Comparison of ENCODE assay signal across 11 mouse cellular contexts in the genomic region with DNA sequence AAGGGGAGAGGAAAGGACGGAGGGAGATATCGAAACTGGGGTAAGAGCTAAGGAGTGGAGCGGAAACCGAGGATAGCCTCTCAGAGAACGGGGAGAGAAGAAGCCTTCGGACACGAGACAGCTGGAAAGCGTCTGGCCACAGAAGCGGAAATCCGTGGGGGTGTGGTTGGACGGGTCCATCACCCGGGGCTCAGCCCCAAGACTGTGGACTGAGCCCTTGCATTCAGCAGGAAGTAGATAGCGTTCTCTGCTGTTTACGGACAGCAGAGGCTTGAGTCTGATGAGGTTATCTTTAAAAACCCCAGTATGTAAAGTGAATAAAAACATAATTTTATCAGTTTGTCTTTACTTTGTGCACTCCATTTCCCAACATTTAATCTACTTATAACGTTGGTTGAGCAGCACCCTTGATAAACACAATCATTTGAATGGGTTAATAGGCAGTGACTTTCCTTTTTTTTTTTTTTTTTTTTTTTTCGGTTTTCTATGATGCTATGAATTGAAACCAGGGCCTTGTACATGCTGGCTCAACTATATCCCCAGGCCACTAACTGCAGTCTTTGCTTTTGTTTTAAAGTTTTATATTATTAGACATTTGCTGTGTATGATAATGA. TPM values are rescaled to one million over a fixed set of nuclear protein-coding genes. Genes with fewer than 3 reads are reported as not detected.
A peak's percentile ranks its signal among the peaks of the same experiment; 100 is the strongest.
DNase-seq lines count a peak whose midpoint lies in the region; ATAC-seq lines count a peak whose summit lies in the region.
"Had no signal": no experiment of that assay in that cellular context is flagged by ENCODE, and none has a peak within 500 bp of the region (broad histone marks: within the 10 kb centered on the region; RNA-seq: fewer than 3 reads in every experiment).

No protein-coding gene starts in this region.

- peak overlapping the region; percentile 44 for H3K4me2 ChIP-seq in heart, embryonic 13.5 days
- H3K4me2 ChIP-seq in liver, embryonic 12.5 days = peak overlapping the region; percentile 63
- H3K4me2 ChIP-seq: hindbrain, embryonic 15.5 days had no signal

- no peak for ATAC-seq in heart, embryonic 13.5 days (ENCODE audit: extremely low read depth, insufficient number of reproducible peaks, low FRiP score, low TSS enrichment)
- peak; percentile 74 for ATAC-seq in liver, embryonic 12.5 days
- peak; percentile 59 for ATAC-seq in megakaryocyte-erythroid progenitor cell, adult 5-6 weeks (replicated peaks; ENCODE audit: low FRiP score, low TSS enrichment, poor library complexity, severe bottlenecking)
- ATAC-seq in erythroid progenitor cell, adult 5-6 weeks (replicated peaks; ENCODE audit: low FRiP score, poor library complexity, severe bottlenecking) = no peak

- no peaks in the 10 kb centered on the region for H3K4me1 ChIP-seq in heart, embryonic 13.5 days
- peaks cover 11% of the 10 kb centered on the region; the same call in 1 of the 2 replicates for H3K4me1 ChIP-seq in liver, embryonic 12.5 days
- H3K4me1 ChIP-seq: hindbrain, embryonic 15.5 days had no signal

- DNase-seq in kidney, postnatal 25 days = peak; percentile 24 to 51
- DNase-seq in kidney, adult 11 months = no peak
- no peak for DNase-seq in retina, postnatal 1 day
- DNase-seq in Muller cell, postnatal 12 days (ENCODE audit: inconsistent ontology term) = no peak
- DNase-seq: thymus, postnatal 36 days had no signal

- H3K9me3 ChIP-seq in heart, embryonic 13.5 days = no peaks in the 10 kb centered on the region
- H3K9me3 ChIP-seq in liver, embryonic 12.5 days (replicated peaks) = no peaks in the 10 kb centered on the region
- H3K9me3 ChIP-seq: hindbrain, embryonic 15.5 days had no signal

- WGBS in heart, embryonic 13.5 days = 47% methylated on average over 16 of the region's 16 CpGs
- 30% methylated on average over 16 of the region's 16 CpGs for WGBS in liver, embryonic 12.5 days (ENCODE audit: insufficient replicate concordance)

- H3K27ac ChIP-seq in heart, embryonic 13.5 days (replicated peaks) = peak overlapping the region; percentile 42; the same call in 1 of the 2 replicates
- H3K27ac ChIP-seq in liver, embryonic 12.5 days = peak overlapping the region; percentile 8; the same call in 1 of the 2 replicates
- H3K27ac ChIP-seq: hindbrain, embryonic 15.5 days; left cerebral cortex, adult 2 months had no signal

- H3K4me3 ChIP-seq in heart, embryonic 13.5 days = 0 out of 2 replicates have a peak overlapping the region, but pooled peaks have one; percentile 9
- H3K4me3 ChIP-seq in liver, embryonic 12.5 days = peak overlapping the region; percentile 51
- H3K4me3 ChIP-seq: hindbrain, embryonic 15.5 days; left cerebral cortex, adult 2 months had no signal

- H3K36me3 ChIP-seq in heart, embryonic 13.5 days = no peaks in the 10 kb centered on the region
- H3K36me3 ChIP-seq in liver, embryonic 12.5 days = no peaks in the 10 kb centered on the region
- H3K36me3 ChIP-seq: hindbrain, embryonic 15.5 days had no signal

- no peak overlapping the region for H3K9ac ChIP-seq in heart, embryonic 13.5 days
- peak overlapping the region; percentile 58 for H3K9ac ChIP-seq in liver, embryonic 12.5 days
- H3K9ac ChIP-seq: hindbrain, embryonic 15.5 days had no signal

- 0 out of 2 replicates have a peak, but pooled peaks cover 3% of the 10 kb centered on the region for H3K27me3 ChIP-seq in heart, embryonic 13.5 days (replicated peaks)
- no peaks in the 10 kb centered on the region for H3K27me3 ChIP-seq in liver, embryonic 12.5 days (replicated peaks)
- H3K27me3 ChIP-seq: hindbrain, embryonic 15.5 days had no signal

RNA-seq across cellular contexts. Expression of a gene that starts 7.6 kb away (rescaled TPM):
- polyA plus RNA-seq in heart, embryonic 13.5 days (2015; fragmentation: Nextera tagmentation; extraction: Ambion mirVana) = 59.5 and 64.8 TPM in 2 replicates
- polyA plus RNA-seq in liver, embryonic 12.5 days (2016; fragmentation: Nextera tagmentation; extraction: Ambion mirVana) = 42.0 and 43.0 TPM in 2 replicates
- total RNA-seq in megakaryocyte-erythroid progenitor cell, adult 5-6 weeks (2014; fragmentation: Nextera tagmentation) = 71.4 and 78.4 TPM in 2 replicates
- 124 and 126 TPM in 2 replicates for total RNA-seq in megakaryocyte-erythroid progenitor cell, adult 5-6 weeks (2017)
- 55.9 and 133 TPM in 2 replicates for total RNA-seq in erythroid progenitor cell, adult 5-6 weeks (2015; ENCODE audit: low replicate concordance)
- 52.0 and 69.4 TPM in 2 replicates for total RNA-seq in erythroid progenitor cell, adult 5-6 weeks (2017; ENCODE audit: low replicate concordance)

Comparison
In these comparisons a context has a peak if more than half of its experiments do, and no peak if none do; other contexts are left out.
1. DNase-seq: peak in kidney, postnatal 25 days (2 of 2); none in kidney, adult 11 months (single experiment), retina, postnatal 1 day (single experiment) and Muller cell, postnatal 12 days (single experiment).
2. ATAC-seq: peak in liver, embryonic 12.5 days (single experiment) and megakaryocyte-erythroid progenitor cell, adult 5-6 weeks (single experiment); none in heart, embryonic 13.5 days (single experiment) and erythroid progenitor cell, adult 5-6 weeks (single experiment).